Mouse (Mus musculus) midbrain, embryonic 11.5 days (tissue): ENCODE data around the gene Olfr117. TPM values are rescaled to one million over a fixed set of nuclear protein-coding genes. Genes with fewer than 3 reads are reported as not detected.
"Not testable (repeated sequence)": the region's sequence is repeated elsewhere in the genome, so short reads cannot be mapped to it uniquely, and the experiment has no call there.

Experiments
- ATAC-seq: fragments of 200-750 bp; cut with Nextera tagmentation; 2 replicates; pipeline ENCODE4 v1.8.0; 2017; ENCODE audit warnings: moderate TSS enrichment, moderate library complexity; ENCODE audit not compliant: low FRiP score
- DNase-seq: peaks from one replicate; pipeline ENCODE4 v3.0.0; 2015; ENCODE audit warnings: low spot score; ENCODE audit errors: missing footprints
- H3K27ac ChIP-seq: fragments of 300-500 bp; sonication (generic); 2 replicates; pipeline ENCODE4 v1.5.1; 2014; ENCODE audit warnings: low read depth, low read length
- H3K27me3 ChIP-seq: fragments of 300-500 bp; sonication (generic); 2 replicates; pipeline ENCODE4 v1.6.1; 2014; ENCODE audit warnings: mild to moderate bottlenecking, low read length, moderate library complexity, mixed read lengths; ENCODE audit not compliant: control insufficient read depth, insufficient read depth
- H3K36me3 ChIP-seq: fragments of 300-500 bp; sonication (generic); 2 replicates; pipeline ENCODE4 v1.6.1; 2014; ENCODE audit warnings: mild to moderate bottlenecking, low read length, moderate library complexity, mixed read lengths; ENCODE audit not compliant: control insufficient read depth, insufficient read depth
- H3K4me1 ChIP-seq: fragments of 300-500 bp; sonication (generic); 2 replicates; pipeline ENCODE4 v1.6.1; 2014; ENCODE audit warnings: low read length; ENCODE audit not compliant: control insufficient read depth, insufficient read depth
- H3K4me2 ChIP-seq: fragments of 300-500 bp; sonication (generic); 2 replicates; pipeline ENCODE4 v1.6.1; 2014; ENCODE audit warnings: mild to moderate bottlenecking, moderate library complexity
- H3K4me3 ChIP-seq: fragments of 300-500 bp; sonication (generic); 2 replicates; pipeline ENCODE4 v1.5.1; 2014; ENCODE audit warnings: low read depth, low read length
- H3K9ac ChIP-seq: fragments of 300-500 bp; sonication (generic); 2 replicates; pipeline ENCODE4 v1.6.1; 2014; ENCODE audit warnings: low read length
- H3K9me3 ChIP-seq: fragments of 300-500 bp; sonication (generic); 2 replicates; pipeline ENCODE4 v1.6.1; 2016; ENCODE audit warnings: low read length; ENCODE audit not compliant: control insufficient read depth
- WGBS: fragments of 180-500 bp; shearing (Covaris S2); extraction: QIAGEN DNeasy Blood & Tissue Kit; methylation state at CpG from one replicate; pipeline ENCODE4 v1.1.7; 2014; 5-methylcytosine and 5-hydroxymethylcytosine counted together
- polyA plus RNA-seq: library from polyadenylated mRNA; unstranded; fragments of >200 nt; fragmentation: Nextera tagmentation; extraction: Ambion mirVana; gene quantifications from 2 replicates; pipeline ENCODE4 v1.2.1, GENCODE M21; 2014

Gene Olfr117
- polyA plus RNA-seq: not detected in 2 replicates

DNA sequence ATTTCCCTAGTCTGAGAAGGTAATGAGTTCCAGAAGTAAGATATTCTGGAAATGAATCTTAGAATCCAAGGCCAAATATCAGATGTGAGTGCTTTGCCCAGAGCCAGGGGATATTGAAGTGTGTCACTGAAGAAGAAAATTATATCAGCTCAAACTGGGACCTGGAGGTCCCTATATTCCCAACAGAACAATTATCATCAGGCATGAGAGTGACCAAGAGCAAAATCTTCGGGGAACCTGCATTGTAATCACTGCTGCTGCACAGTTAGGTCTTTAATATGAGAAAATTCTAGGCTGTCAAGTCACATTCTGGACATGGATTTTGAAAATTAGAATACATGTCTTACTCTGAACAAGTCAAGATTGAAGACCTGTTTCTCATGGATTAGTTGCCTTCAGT, at the start of gene Olfr117:
Gene Olfr117, minus strand, starts transcription at position 101 of the 400 bp plus-strand sequence.
- Histone ChIP-seq H3K4me2 (no peak within 1 kb of the TSS), H3K27ac (no peak within 1 kb of the TSS), H3K4me3 (no peak within 1 kb of the TSS), H3K9ac (no peak within 1 kb of the TSS), H3K9me3 (no peaks in the 10 kb centered on the region), H3K36me3 (no peaks in the 10 kb centered on the region), H3K4me1 (no peaks in the 10 kb centered on the region), H3K27me3 (no peaks in the 10 kb centered on the region)
- DNase-seq: no peak
- ATAC-seq: no peak
- WGBS: 81% methylated on average over 1 of the region's 1 CpGs

DNA sequence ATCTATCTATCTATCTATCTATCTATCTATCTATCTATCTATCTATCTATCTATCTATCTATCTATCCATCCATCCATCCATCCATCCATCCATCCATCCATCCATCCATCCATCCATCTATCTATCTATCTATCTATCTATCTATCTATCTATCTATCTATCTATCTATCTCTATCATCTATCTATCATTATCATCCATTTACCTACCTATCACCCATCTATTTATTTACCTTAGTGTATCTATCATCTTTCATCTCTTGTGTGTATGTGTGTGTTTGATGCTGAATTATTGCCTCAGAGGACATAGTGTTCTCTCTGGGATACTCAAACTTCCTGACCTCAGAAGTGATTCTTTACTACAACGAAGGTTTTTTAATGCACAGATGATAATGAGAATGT, 32.7 kb upstream of the Olfr117 start, which contains the start of gene Olfr119:
Gene Olfr119, plus strand, starts transcription at position 301 of the 400 bp plus-strand sequence.
- not testable (repeated sequence) for H3K4me2 ChIP-seq, H3K9ac ChIP-seq, H3K36me3 ChIP-seq, H3K27me3 ChIP-seq, H3K4me3 ChIP-seq, H3K4me1 ChIP-seq, ATAC-seq, H3K9me3 ChIP-seq, DNase-seq, H3K27ac ChIP-seq
- WGBS: 61% methylated on average over 1 of the region's 1 CpGs

DNA sequence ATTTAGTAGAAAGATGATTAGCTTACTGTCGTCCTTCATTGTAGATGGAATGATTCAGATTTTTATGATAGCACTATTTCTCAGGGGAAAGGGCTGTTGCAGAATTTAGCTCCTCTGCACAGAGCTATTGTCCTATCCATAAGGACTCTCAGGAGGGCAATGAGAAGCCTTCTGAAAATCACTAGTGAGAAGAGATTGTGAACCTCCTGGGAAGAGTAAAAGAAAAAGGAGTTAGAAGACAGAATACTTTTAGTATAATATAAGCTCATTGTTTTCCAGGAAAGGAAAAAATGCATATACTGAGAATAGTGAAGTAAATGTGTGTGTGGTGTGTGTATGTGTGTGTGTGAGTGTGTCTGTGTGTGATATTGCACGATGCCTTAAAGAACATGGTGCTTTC, 3.1 kb upstream of the Olfr117 start, which contains the start of gene Olfr118:
Gene Olfr118, plus strand, starts transcription at position 301 of the 400 bp plus-strand sequence.
- Histone ChIP-seq H3K4me2 (no peak within 1 kb of the TSS), H3K9ac (no peak within 1 kb of the TSS), H3K9me3 (no peaks in the 10 kb centered on the region), H3K4me1 (no peaks in the 10 kb centered on the region), H3K27ac (no peak within 1 kb of the TSS), H3K36me3 (no peaks in the 10 kb centered on the region), H3K4me3 (no peak within 1 kb of the TSS), H3K27me3 (no peaks in the 10 kb centered on the region)
- DNase-seq: no peak
- 83% methylated on average over 2 of the region's 2 CpGs for WGBS
- ATAC-seq: no peak

DNA sequence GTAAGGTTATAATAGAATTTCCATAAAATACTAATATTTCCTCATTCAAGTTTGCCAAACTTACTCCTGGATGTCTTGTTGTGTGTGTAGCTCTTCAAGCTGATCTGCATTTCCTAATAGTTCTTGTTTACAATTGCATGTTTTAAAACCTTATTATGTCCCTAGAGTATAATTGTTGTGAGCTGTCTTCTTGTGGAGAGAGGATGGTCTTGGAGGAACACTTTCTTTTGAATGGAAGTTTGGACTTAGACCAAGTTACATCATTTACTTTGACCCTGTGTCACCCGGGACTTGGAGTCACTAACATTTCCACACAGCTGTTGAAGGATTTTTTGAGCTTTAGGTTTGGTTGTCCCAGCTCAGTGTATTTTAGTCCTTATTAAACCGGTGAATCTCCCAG, 36.6 kb downstream of the Olfr117 start, which contains the start of the genes Olfr115 and Olfr116:
Gene Olfr115, minus strand, starts transcription at position 101 of the 400 bp plus-strand sequence.
Gene Olfr116, minus strand, starts transcription at position 191 of the 400 bp plus-strand sequence.
- H3K9me3 ChIP-seq: no peaks in the 10 kb centered on the region
- 87% methylated on average over 2 of the region's 2 CpGs for WGBS
- no peak within 1 kb of the TSS for H3K9ac ChIP-seq
- no peaks in the 10 kb centered on the region for H3K36me3 ChIP-seq
- H3K4me3 ChIP-seq: no peak within 1 kb of the TSS
- DNase-seq (no peak), ATAC-seq (no peak)
- no peaks in the 10 kb centered on the region for H3K4me1 ChIP-seq
- H3K27ac ChIP-seq: no peak within 1 kb of the TSS
- H3K27me3 ChIP-seq: no peaks in the 10 kb centered on the region
- no peak within 1 kb of the TSS for H3K4me2 ChIP-seq

Other genes with a start within 250 kb of the Olfr117 start
- gene Olfr108, start 218.3 kb downstream of the Olfr117 start, polyA plus RNA-seq: not detected in 2 replicates
- not detected in 2 replicates for gene Olfr109, start 204.9 kb downstream of the Olfr117 start, polyA plus RNA-seq
- gene H2-M2, start 180.2 kb downstream of the Olfr117 start, polyA plus RNA-seq: not detected in 2 replicates
- gene Olfr110, start 171.3 kb downstream of the Olfr117 start, polyA plus RNA-seq: not detected in 2 replicates
- gene Olfr111, start 155.8 kb downstream of the Olfr117 start, polyA plus RNA-seq: not detected in 2 replicates
- gene Olfr112, start 94.3 kb downstream of the Olfr117 start, polyA plus RNA-seq: not detected in 2 replicates
- not detected in 2 replicates for gene Olfr113, start 86.1 kb downstream of the Olfr117 start, polyA plus RNA-seq
- gene Olfr114, start 71.0 kb downstream of the Olfr117 start, polyA plus RNA-seq: not detected in 2 replicates
- gene Olfr115, start 36.7 kb downstream of the Olfr117 start, polyA plus RNA-seq: not detected in 2 replicates
- not detected in 2 replicates for gene Olfr116, start 36.6 kb downstream of the Olfr117 start, polyA plus RNA-seq
- gene Olfr118, start 3.2 kb upstream of the Olfr117 start, polyA plus RNA-seq: not detected in 2 replicates
- not detected in 2 replicates for gene Olfr119, start 32.8 kb upstream of the Olfr117 start, polyA plus RNA-seq
- gene Olfr120, start 58.0 kb upstream of the Olfr117 start, polyA plus RNA-seq: not detected in 2 replicates
- not detected in 2 replicates for gene Olfr121, start 85.1 kb upstream of the Olfr117 start, polyA plus RNA-seq
- not detected in 2 replicates for gene Olfr122, start 104.8 kb upstream of the Olfr117 start, polyA plus RNA-seq
- gene Olfr123, start 129.7 kb upstream of the Olfr117 start, polyA plus RNA-seq: not detected in 2 replicates
- gene Olfr124, start 136.1 kb upstream of the Olfr117 start, polyA plus RNA-seq: not detected in 2 replicates
- not detected in 2 replicates for gene Olfr125, start 169.2 kb upstream of the Olfr117 start, polyA plus RNA-seq
- not detected in 2 replicates for gene Olfr126, start 183.7 kb upstream of the Olfr117 start, polyA plus RNA-seq
- not detected in 2 replicates for gene Olfr127, start 236.7 kb upstream of the Olfr117 start, polyA plus RNA-seq